Mouse (Mus musculus): ENCODE measurements around the gene Clint1.
"Not testable (repeated sequence)": the region's sequence is repeated elsewhere in the genome, so short reads cannot be mapped to it uniquely, and the experiment has no call there.

Clint1 gene

DNA sequence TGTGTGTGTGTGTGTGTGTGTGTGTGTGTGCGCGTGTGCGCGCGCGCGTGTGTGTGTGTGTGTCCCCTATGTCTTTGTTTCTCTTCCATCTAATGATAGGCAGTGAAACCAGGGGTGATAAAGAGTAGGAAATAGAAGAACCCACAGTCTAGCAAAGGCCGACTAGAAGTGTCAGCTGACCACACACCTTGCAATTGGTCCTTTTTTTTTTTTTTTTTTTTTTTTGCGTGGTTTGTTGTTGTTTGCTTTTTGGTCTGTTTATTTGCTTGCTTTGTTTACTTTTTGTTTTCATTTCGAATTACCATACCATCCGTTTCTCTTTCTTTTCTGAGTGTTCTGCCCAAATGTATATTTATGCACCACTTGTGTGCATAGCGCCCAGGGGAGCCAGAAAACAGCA lies 3.6 kb upstream of the Clint1 start:
- no peak for DNase-seq (ENCODE audit: low read depth, low spot score)

DNA sequence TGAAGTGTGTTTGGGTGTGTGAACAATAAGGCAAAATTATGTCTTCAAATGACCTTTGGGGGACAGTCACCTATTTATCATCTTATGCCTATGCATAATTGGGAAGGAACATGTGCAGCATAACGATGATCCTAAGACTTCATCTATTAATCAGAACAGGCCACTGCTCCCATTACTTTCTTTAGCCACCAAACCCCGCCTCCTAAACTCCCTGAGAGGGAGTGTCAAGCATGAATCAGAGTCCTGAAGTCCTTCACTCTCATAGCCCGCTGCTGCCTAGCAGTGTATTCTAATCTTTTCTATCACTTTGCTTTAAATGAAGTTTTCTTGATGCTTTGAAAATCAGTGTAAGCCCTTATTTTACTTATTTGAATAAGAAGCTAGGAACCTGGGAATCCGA lies 2.6 kb upstream of the Clint1 start:
- DNase-seq (ENCODE audit: low read depth, low spot score) = no peak

DNA sequence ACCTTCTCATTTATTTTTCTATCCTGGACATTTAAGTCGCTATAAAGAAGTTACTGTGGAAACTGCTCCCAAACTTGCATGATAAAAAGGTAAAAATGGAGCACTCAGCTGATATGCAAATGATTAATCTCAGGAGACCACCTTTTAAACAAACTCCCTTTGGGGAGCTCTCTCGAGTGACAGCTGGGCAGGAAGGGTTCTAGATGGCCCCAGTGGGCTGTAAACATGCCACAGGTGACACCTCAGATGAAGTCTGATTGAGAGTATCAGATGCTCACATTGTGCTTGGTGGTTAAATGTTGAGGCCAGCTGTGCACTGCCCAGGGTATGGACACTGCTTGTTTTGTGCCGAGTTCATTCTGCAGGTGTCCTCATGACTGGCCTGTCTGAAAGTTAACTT lies 2.0 kb upstream of the Clint1 start:
- DNase-seq (ENCODE audit: low read depth, low spot score) = no peak

DNA sequence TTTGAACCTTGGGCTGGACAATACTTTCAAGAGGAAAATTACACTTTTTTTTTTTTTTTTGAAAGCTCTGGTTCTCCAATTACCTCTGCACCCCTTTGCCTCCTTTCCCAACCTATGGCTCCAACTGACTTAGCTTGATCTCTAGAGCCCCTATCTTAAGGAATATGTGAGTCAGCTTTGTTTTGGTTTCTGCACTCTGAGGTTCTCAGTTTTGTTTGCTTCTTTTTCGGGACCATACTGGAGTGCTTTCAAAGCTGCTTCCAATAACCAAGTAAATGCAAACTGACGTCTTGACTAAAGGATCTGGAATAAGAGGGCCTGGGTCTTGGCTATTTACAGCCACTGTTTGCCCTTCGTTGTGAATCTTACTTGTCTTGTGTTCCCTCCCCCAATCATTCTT lies 1.5 kb upstream of the Clint1 start:
- no peak for DNase-seq (ENCODE audit: low read depth, low spot score)

DNA sequence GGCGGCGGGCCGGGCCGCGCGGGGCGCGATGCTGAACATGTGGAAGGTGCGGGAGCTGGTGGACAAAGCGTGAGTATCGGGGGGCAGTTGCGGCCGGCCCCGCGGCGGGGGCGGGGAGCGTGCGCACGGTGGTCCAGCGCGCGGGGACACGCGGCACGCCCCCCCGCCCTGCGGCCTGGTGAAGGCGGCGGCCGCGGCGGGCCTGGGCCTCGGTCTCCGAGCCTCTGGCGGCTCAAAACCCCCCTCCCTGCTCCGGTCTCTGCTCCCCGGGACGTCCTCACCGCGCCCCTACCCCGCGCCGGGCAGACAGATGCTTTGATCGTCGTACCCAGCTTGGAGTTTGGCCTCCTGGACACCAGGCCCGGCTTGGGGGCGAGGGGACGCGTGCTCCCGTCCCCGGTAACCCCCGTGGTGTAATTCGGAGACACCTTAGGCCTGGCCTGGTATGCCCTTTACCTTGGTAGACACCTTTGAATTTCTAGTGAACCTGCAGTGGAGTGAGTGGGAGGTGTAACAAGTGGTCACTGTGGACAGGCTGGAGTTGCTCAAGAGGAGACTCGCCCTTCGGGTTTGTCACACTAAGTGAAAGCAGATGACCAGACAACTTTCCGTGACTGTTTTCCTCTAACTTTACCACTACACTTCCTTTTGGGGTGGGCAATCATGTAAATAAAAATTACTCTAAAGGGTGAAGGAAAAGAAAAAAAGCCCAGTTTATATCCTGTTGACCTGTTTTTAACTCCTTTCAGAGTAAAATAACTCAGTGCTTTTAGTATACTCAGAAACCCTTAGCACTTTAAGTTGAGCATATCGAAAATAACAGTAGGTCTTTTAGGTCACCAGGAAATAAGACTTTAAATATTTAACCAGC lies 508 bp downstream of the Clint1 start:
- no peak for DNase-seq (ENCODE audit: low read depth, low spot score)

DNA sequence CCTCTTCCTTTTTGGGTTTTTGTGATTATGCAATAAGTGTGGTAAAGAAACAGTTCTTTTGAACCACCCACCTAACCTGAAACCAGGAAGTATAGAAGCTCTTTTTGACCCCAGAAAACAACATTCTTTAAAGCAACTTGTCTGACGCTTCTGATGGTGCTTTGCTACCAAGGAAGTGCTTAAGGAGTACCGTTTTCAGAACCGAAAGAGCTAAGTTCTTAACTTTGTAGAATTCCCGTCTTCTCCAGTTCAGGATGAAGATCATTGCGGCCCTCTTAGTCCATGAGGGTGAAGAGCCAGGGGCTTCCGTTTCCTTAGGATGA lies 1.1 kb downstream of the Clint1 start:
- DNase-seq (ENCODE audit: low read depth, low spot score) = no peak

DNA sequence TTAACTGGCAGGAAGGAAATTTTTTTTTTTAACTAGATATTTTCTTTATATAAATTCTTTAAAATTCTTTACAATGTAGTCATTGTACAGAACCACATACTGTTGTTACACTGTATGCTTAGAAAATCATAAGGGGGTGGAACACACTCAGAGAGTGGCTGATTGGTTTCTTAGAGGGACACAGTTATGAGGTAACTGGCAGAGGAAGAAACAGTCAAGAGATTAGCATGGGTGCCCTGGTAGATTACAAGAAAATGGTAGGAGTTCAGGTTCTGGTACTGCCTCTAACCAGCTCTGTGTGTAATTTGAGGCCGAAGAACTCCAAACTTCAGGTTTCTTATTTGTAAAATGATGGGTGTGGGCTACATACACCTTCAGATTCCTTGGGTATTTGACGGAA lies 2.1 kb downstream of the Clint1 start:
- no peak for DNase-seq (ENCODE audit: low read depth, low spot score)

DNA sequence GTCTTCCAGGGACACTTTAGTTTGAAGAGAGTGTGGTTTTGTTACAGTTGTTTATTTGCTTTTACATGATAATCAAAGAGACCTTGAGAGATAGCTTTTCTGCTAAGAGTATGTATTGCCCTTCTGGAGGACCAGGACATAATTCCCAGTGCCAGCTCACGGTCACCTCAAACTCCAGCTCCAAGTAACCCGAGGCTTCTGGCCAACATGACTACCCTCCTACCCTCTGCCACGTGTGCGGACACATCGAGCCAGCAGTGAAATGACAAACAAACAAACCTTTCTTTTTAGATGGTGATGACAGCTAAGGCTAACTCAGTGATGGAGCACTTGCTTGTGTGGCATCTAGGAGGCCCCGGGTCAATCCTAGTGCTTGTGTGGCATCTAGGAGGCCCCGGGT lies 2.5 kb downstream of the Clint1 start:
- DNase-seq (ENCODE audit: low read depth, low spot score) = no peak

DNA sequence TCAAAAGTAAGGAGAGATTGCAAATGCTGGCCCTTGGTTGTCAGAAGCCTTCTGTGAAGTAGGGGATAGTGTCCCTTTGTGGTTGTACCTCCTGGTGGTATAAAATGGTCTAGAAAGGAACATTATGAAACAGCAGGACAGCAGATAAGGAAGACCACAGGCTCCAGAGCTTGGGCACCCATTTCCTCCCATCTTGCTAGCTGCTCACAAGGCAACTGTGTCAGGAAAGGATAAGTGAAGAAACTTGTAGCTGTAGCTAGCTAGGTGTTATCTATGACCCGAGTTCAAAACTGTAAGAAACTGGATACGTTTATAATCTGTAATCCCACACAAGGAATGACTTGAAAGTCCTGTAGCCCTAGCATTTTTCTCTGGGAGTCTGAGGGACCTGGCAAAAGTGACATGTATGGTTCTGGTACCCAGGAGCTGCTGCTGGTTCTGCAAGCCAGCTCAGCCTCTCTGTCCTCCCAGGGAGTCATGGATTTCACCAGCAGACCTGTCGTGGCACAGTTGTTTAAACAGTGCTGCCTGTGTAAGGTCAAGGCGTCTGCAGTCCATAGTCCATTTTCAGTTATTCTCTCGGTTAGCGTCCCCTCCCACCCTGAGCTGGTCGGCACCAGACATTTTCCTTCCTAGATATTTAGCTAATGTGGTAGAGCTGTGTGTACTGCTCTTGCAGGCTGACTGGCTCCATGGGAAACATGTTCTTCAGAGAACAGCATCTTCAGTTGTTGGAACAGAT lies 3.7 kb downstream of the Clint1 start:
- no peak for DNase-seq (ENCODE audit: low read depth, low spot score)

DNA sequence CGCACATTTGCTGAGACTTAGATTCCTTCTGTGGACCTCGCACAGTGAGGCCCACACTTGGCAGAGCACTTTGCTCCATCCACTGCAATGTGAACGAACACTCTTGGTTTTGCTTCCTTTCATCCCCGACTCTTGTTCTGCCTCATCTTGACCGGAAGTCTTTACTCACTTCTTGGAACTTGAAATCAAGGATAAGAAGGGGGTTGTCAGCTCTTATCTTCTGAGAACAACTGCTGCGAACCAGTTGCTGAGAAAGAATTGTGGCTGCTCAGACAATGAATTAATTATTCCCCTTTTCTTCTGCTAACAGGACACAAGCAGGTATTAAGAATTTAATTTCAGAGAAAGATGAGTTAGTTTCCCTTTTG lies 4.3 kb downstream of the Clint1 start:
- DNase-seq (ENCODE audit: low read depth, low spot score) = no peak

DNA sequence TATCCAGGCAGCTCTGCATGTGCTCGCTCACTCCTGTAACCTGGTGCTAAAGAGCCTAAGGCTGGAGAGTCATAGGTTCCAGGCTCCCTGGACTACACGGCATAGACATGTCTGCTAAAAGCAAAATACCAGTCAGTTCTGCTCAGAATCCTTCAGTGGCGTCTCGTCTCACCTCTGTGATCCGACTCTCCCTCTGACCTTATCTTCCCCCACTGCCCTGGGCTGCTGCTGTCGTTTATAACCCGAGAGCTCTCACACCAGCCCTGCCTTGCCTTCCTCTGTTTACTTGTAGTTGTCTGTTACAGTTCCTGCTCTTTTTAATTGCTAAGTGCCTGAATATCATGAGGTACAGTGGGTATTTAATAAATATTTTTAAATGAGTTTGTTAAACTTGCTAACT lies 9.5 kb downstream of the Clint1 start:
- no peak for DNase-seq (ENCODE audit: low read depth, low spot score)

DNA sequence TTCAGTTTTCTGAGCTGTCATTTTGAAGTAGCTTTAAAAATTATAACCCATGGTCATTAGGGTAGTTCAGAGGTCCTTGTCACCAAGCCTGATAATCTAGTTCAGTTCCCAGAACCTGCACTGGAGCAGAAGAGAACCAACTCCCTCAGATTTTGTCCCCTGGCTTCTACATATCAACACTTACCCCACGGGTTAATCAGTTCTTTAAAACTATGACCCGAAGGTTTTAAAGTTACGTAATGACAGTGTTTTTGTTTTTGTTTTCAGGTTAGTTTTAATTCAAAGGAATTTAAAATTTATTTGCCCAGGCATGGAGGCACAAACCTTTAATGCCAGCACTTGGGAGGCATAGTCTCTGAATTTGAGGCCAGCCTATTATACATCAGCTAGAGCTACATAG lies 12.6 kb downstream of the Clint1 start:
- DNase-seq (ENCODE audit: low read depth, low spot score) = no peak

DNA sequence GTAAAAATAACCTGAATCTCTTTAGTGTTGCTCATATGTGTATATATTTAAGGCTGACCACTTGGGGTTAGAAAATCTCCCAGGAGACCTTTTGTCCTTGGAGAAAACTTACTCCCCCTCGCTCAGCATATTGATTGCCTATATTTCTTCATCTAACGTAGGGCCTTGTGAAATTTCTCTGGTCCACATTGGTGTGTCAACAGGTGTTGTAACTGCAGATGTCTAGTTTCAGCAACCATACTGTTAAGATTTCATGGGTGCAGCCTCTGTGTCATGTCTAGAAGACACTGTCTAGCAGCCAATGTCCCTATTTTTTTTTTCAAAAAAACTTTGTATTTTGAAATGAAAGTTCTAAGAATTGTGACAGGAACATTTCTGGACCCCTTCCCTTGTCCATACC lies 14.0 kb downstream of the Clint1 start:
- no peak for DNase-seq (ENCODE audit: low read depth, low spot score)

DNA sequence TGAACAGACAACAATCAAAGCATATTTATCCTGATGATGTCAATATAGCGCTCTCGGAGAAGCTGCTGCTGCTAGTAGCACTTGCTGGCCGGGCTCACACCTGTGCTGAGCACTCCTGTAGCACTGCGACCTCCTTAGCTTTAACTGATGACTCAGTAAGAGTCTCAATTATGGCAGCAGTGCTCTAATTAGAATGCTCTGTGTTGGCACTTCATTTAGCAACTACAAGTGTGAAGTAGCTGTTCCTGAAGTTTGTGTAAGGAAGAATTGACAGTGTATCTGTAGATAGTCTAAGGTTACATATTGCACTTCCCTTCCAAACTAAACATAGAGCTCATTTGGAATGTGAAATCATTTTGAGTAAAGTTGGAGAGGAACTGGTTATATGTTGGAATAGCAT lies 14.7 kb downstream of the Clint1 start:
- DNase-seq (ENCODE audit: low read depth, low spot score) = no peak

DNA sequence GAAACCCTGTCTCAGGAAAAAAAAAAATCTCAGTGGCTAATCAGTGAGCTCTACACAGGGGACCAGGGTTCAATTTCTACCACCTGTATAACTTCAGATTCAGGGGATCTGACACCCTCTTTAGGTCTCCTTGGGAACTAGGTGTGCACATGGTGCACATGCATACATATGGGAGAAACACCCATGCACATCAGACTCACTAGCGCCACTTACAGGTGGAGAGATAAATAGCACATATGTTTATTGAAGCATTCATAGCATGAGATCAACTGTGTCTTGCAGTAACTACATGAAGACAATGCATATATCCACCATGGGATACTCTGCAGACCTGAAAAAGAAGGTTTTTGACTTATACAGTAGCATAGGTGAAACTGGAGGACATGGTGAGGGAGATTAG lies 21.8 kb downstream of the Clint1 start:
- DNase-seq (ENCODE audit: low read depth, low spot score) = no peak

DNA sequence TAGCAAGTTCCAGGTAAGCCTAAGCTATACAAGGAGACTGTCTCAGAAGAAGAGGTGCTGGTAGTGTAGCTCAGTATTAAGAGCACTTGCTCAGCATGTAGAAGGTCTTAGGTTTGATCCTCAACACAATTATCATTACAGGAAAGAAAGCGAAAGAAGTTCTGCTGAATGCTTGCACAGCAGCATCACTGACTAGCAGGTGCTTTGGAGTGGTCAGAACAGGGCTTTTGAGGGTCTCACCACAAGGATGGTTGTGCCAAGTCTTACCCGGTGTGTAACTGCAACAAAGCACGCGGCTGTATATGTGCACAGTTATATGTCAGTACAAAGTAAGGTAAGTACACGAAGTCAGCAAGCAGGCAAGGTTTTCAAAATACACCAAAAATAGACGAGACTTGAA lies 22.4 kb downstream of the Clint1 start:
- no peak for DNase-seq (ENCODE audit: low read depth, low spot score)

DNA sequence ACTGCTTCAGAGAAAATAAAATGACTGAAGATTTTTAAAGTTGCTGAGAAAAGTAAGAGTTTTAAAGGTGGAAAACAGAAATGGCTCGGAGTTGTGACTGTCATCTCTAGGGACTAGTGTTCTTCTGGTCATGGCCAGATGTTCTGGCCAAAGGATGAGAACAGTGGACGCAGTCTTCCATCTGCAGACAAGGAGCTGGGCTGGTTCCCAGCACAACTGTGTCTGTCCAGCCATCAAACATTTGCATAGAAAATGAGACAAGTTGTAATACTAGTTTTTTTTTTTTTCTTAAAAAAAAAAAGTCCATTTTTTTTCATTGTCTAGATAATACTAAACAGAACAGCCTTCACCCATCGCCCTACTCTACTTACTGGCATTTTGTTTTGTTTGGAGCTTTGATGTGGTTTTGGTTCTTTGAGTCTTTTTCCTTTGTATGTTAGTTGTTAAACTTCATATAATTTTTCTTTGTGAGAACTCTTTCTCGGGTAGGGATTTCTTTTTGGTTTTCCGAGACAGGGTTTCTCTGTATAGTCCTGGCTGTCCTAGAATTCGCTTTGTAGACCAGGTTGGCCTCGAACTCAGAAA lies 23.6 kb downstream of the Clint1 start:
- no peak for DNase-seq (ENCODE audit: low read depth, low spot score)

DNA sequence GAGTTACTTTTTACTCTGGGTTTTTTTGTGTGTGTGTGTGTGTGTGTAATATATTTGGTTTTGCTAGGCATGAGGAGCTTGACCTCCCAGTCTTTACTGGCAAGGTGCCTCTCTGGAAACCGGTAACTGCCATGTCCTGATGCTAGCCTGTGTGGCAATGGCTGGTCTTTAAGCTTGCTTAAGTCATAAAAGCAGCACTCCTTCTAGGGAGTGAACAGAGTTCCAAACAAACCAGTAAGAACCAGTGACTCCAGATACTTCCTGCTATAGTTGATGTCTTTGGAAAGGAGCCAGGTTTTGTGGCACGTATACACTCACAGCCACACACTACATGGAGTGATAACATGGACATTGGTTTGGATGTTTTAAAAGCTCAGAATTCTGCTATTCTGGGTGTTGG lies 24.2 kb downstream of the Clint1 start:
- DNase-seq (ENCODE audit: low read depth, low spot score) = no peak

DNA sequence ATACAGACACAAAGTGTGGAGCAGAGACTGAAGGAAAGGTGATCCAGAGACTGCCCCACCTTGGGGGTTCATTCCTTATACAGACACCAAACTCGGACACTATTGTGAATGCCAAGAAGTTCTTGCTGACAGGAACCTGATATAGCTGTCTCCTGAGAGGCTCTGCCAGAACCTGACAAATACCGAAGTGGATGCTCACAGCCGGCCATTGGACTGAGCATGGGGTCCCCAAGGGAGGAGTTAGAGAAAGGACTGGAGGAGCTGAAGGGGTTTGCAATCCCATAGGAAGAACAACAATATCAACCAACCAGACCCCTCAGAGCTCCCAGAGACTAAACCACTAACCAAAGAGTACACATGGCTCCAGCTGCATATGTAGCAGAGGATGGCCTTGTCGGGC lies 27.5 kb downstream of the Clint1 start:
- not testable (repeated sequence) for DNase-seq (ENCODE audit: low read depth, low spot score)

DNA sequence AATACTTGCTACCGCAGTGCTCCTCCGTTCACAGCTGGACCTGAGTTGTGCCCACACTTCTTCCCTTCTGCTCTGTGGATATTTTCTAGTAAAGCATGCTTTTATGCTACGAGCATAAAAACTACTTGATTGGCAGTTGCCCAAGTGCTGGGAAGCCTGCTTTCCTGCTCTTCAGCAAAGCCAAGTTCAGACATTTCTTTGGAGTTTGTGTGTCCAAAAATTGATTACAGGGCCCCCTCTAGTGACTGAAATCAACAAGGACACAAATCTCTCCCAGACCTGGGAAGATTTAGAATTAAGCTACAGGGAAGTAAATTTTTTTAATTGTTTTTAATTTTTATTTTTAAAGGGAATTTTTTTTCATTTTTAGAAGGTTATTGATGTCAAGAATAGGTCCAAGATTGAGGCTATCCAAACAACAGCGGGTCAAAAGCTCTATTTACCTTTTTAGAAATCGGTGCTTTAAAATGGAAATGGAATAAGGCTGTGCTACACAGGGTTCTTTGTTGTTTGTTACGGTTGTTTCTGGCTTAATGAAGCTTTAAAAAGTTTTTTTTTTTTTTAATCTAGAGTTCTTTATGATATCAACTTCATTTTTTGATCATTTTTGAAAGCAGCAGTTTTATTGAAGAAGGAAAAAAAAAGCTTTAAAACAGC lies 29.3 kb downstream of the Clint1 start:
- DNase-seq (ENCODE audit: low read depth, low spot score) = no peak

DNA sequence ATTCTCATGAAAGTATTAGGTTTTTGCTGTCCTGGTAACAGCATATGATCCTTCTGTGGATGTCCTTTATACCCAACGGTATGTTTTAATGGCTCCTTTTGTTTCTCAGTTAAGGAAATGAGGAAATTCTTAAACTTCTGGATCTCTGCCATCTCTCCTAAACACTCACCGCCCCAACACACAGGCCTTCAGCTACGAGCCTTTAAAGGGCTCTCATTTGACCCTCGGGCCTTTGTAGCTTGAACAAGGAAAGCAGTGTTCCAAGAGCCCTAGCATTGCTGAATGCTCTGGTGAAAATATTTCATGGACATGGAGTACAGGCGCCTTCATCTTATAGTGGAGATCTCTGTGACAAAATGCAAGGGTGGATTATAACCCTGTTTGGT lies 29.8 kb downstream of the Clint1 start:
- DNase-seq (ENCODE audit: low read depth, low spot score) = no peak

DNA sequence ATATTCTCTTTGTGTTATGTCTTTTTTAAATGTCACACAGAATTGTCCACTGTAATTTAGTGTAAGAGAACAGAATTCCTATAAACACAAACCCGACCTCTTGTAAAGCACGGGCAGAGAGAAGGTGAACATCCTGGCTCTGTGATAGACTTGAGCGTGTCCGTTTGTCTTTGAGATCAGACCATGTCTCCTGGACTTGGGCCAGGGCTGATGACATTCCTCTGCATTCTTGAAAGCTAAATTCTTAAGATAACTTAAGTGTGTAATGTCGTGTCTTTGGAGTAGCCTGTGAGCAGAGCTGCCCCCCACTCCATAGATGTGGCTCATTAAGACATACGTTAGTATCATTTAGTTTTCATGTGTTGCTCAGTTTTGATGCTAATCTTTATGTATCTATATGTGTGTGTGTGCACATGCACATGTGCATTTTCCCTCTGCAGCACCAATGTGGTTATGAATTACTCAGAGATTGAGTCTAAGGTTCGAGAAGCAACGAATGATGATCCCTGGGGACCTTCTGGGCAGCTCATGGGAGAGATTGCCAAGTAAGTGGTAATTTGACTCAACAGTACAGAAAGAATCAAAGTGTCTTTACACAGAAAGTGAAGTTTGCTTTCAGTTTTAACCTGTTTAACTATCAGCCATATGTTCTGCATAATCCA lies 31.6 kb downstream of the Clint1 start:
- DNase-seq (ENCODE audit: low read depth, low spot score) = no peak
